Mouse (Mus musculus): ENCODE results near the gene Pde8b. TPM values are rescaled to one million over a fixed set of nuclear protein-coding genes. Genes with fewer than 3 reads are reported as not detected.
A peak's percentile ranks its signal among the peaks of the same experiment; 100 is the strongest.

Pde8b gene
- total RNA-seq (2017): 0.13 TPM in 1 of 2 replicates, not detected in the other

GRCm38 (mm10) chr13:95249511-95250456 lies at the start of gene Pde8b:
Pde8b (minus strand) TSS chr13:95250336.
- no peak for ATAC-seq (replicated peaks in 1 of 2; ENCODE audit: insufficient read depth in 1 of 2, low FRiP score in 2 of 2, low TSS enrichment in 1 of 2, low read depth in 1 of 2, poor library complexity in 2 of 2, severe bottlenecking in 2 of 2)

GRCm38 (mm10) chr13:95291983-95292382 lies 41.8 kb upstream of the Pde8b start:
- no peak for ATAC-seq (replicated peaks in 1 of 2; ENCODE audit: insufficient read depth in 1 of 2, low FRiP score in 2 of 2, low TSS enrichment in 1 of 2, low read depth in 1 of 2, poor library complexity in 2 of 2, severe bottlenecking in 2 of 2)

- no peak for ATAC-seq (replicated peaks in 1 of 2; ENCODE audit: insufficient read depth in 1 of 2, low FRiP score in 2 of 2, low TSS enrichment in 1 of 2, low read depth in 1 of 2, poor library complexity in 2 of 2, severe bottlenecking in 2 of 2)
These were observed 37.9 kb upstream of the Pde8b start for GRCm38 (mm10) chr13:95288027-95288426.

- ATAC-seq (replicated peaks in 1 of 2; ENCODE audit: insufficient read depth in 1 of 2, low FRiP score in 2 of 2, low TSS enrichment in 1 of 2, low read depth in 1 of 2, poor library complexity in 2 of 2, severe bottlenecking in 2 of 2): peak; percentile 93 to 96
These were observed 36.9 kb upstream of the Pde8b start for GRCm38 (mm10) chr13:95286989-95287388.

GRCm38 (mm10) chr13:95281740-95282673 lies 31.9 kb upstream of the Pde8b start:
- ATAC-seq (replicated peaks in 1 of 2; ENCODE audit: insufficient read depth in 1 of 2, low FRiP score in 2 of 2, low TSS enrichment in 1 of 2, low read depth in 1 of 2, poor library complexity in 2 of 2, severe bottlenecking in 2 of 2): no peak

GRCm38 (mm10) chr13:95278426-95279025 lies 28.4 kb upstream of the Pde8b start:
- no peak for ATAC-seq (replicated peaks in 1 of 2; ENCODE audit: insufficient read depth in 1 of 2, low FRiP score in 2 of 2, low TSS enrichment in 1 of 2, low read depth in 1 of 2, poor library complexity in 2 of 2, severe bottlenecking in 2 of 2)

- ATAC-seq (replicated peaks in 1 of 2; ENCODE audit: insufficient read depth in 1 of 2, low FRiP score in 2 of 2, low TSS enrichment in 1 of 2, low read depth in 1 of 2, poor library complexity in 2 of 2, severe bottlenecking in 2 of 2): no peak
These were observed 14.6 kb upstream of the Pde8b start for GRCm38 (mm10) chr13:95264691-95265090.

- no peak for ATAC-seq (replicated peaks in 1 of 2; ENCODE audit: insufficient read depth in 1 of 2, low FRiP score in 2 of 2, low TSS enrichment in 1 of 2, low read depth in 1 of 2, poor library complexity in 2 of 2, severe bottlenecking in 2 of 2)
These were observed 11.0 kb upstream of the Pde8b start for GRCm38 (mm10) chr13:95260886-95261789.

- no peak for ATAC-seq (replicated peaks in 1 of 2; ENCODE audit: insufficient read depth in 1 of 2, low FRiP score in 2 of 2, low TSS enrichment in 1 of 2, low read depth in 1 of 2, poor library complexity in 2 of 2, severe bottlenecking in 2 of 2)
These were observed 10.3 kb upstream of the Pde8b start for GRCm38 (mm10) chr13:95260391-95260790.

GRCm38 (mm10) chr13:95257083-95257482 lies 6.9 kb upstream of the Pde8b start:
- ATAC-seq (replicated peaks in 1 of 2; ENCODE audit: insufficient read depth in 1 of 2, low FRiP score in 2 of 2, low TSS enrichment in 1 of 2, low read depth in 1 of 2, poor library complexity in 2 of 2, severe bottlenecking in 2 of 2): no peak

GRCm38 (mm10) chr13:95255083-95255482 lies 4.9 kb upstream of the Pde8b start:
- no peak for ATAC-seq (replicated peaks in 1 of 2; ENCODE audit: insufficient read depth in 1 of 2, low FRiP score in 2 of 2, low TSS enrichment in 1 of 2, low read depth in 1 of 2, poor library complexity in 2 of 2, severe bottlenecking in 2 of 2)

GRCm38 (mm10) chr13:95243026-95243425 lies 7.1 kb downstream of the Pde8b start:
- ATAC-seq (replicated peaks in 1 of 2; ENCODE audit: insufficient read depth in 1 of 2, low FRiP score in 2 of 2, low TSS enrichment in 1 of 2, low read depth in 1 of 2, poor library complexity in 2 of 2, severe bottlenecking in 2 of 2): no peak

- ATAC-seq (replicated peaks in 1 of 2; ENCODE audit: insufficient read depth in 1 of 2, low FRiP score in 2 of 2, low TSS enrichment in 1 of 2, low read depth in 1 of 2, poor library complexity in 2 of 2, severe bottlenecking in 2 of 2): no peak
These were observed 12.6 kb downstream of the Pde8b start for GRCm38 (mm10) chr13:95237488-95237887.

GRCm38 (mm10) chr13:95235261-95235660 lies 14.9 kb downstream of the Pde8b start:
- ATAC-seq (replicated peaks in 1 of 2; ENCODE audit: insufficient read depth in 1 of 2, low FRiP score in 2 of 2, low TSS enrichment in 1 of 2, low read depth in 1 of 2, poor library complexity in 2 of 2, severe bottlenecking in 2 of 2): no peak

- no peak for ATAC-seq (replicated peaks in 1 of 2; ENCODE audit: insufficient read depth in 1 of 2, low FRiP score in 2 of 2, low TSS enrichment in 1 of 2, low read depth in 1 of 2, poor library complexity in 2 of 2, severe bottlenecking in 2 of 2)
These were observed 18.6 kb downstream of the Pde8b start for GRCm38 (mm10) chr13:95231366-95232138.

- no peak for ATAC-seq (replicated peaks in 1 of 2; ENCODE audit: insufficient read depth in 1 of 2, low FRiP score in 2 of 2, low TSS enrichment in 1 of 2, low read depth in 1 of 2, poor library complexity in 2 of 2, severe bottlenecking in 2 of 2)
These were observed 19.8 kb downstream of the Pde8b start for GRCm38 (mm10) chr13:95230326-95230725.
